Mouse (Mus musculus): ENCODE measurements at regions not wholly inside any gene's neighbourhood (a gene's known extent, or its start where the extent isn't known, plus 50 kb on each side); places are given as distances from the start of the nearest gene placed in this dataset.

- ATAC-seq (replicated peaks; ENCODE audit: low read depth, poor library complexity, severe bottlenecking), result peak; percentile 72; the same call in 1 of the 2 replicates
These were observed 124.2 kb upstream of the Rcn1 start for GRCm38 (mm10) chr2:105523297-105523802.

GRCm38 (mm10) chr2:105525111-105525610, 126.0 kb upstream of the Rcn1 start:
- ATAC-seq (replicated peaks; ENCODE audit: low read depth, poor library complexity, severe bottlenecking), result no peak

- no peak for ATAC-seq (replicated peaks; ENCODE audit: low read depth, poor library complexity, severe bottlenecking)
These were observed 129.4 kb upstream of the Rcn1 start for GRCm38 (mm10) chr2:105528535-105528934.

GRCm38 (mm10) chr2:105544099-105544498, 124.6 kb upstream of the Pax6 start:
- ATAC-seq (replicated peaks; ENCODE audit: low read depth, poor library complexity, severe bottlenecking), result no peak

GRCm38 (mm10) chr2:105552092-105552491, 116.6 kb upstream of the Pax6 start:
- no peak for ATAC-seq (replicated peaks; ENCODE audit: low read depth, poor library complexity, severe bottlenecking)

GRCm38 (mm10) chr2:105586782-105587181, 81.9 kb upstream of the Pax6 start:
- ATAC-seq (replicated peaks; ENCODE audit: low read depth, poor library complexity, severe bottlenecking), result no peak

- no peak for ATAC-seq (replicated peaks; ENCODE audit: low read depth, poor library complexity, severe bottlenecking)
These were observed 74.6 kb upstream of the Pax6 start for GRCm38 (mm10) chr2:105594131-105594530.

GRCm38 (mm10) chr2:105604553-105605116, 64.1 kb upstream of the Pax6 start:
- ATAC-seq (replicated peaks; ENCODE audit: low read depth, poor library complexity, severe bottlenecking), result no peak

- ATAC-seq (replicated peaks; ENCODE audit: low read depth, poor library complexity, severe bottlenecking), result no peak
These were observed 60.6 kb upstream of the Pax6 start for GRCm38 (mm10) chr2:105607969-105608538.

- no peak for ATAC-seq (replicated peaks; ENCODE audit: low read depth, poor library complexity, severe bottlenecking)
These were observed 59.9 kb upstream of the Pax6 start for GRCm38 (mm10) chr2:105608756-105609155.

GRCm38 (mm10) chr2:105611014-105611413, 57.7 kb upstream of the Pax6 start:
- no peak for ATAC-seq (replicated peaks; ENCODE audit: low read depth, poor library complexity, severe bottlenecking)

- no peak for ATAC-seq (replicated peaks; ENCODE audit: low read depth, poor library complexity, severe bottlenecking)
These were observed 57.0 kb upstream of the Pax6 start for GRCm38 (mm10) chr2:105611651-105612050.

GRCm38 (mm10) chr2:105612051-105612664, 56.5 kb upstream of the Pax6 start:
- no peak for ATAC-seq (replicated peaks; ENCODE audit: low read depth, poor library complexity, severe bottlenecking)

- ATAC-seq (replicated peaks; ENCODE audit: low read depth, poor library complexity, severe bottlenecking), result no peak
These were observed 56.0 kb upstream of the Pax6 start for GRCm38 (mm10) chr2:105612706-105613105.

GRCm38 (mm10) chr2:105613243-105613642, 55.5 kb upstream of the Pax6 start:
- ATAC-seq (replicated peaks; ENCODE audit: low read depth, poor library complexity, severe bottlenecking), result no peak

- no peak for ATAC-seq (replicated peaks; ENCODE audit: low read depth, poor library complexity, severe bottlenecking)
These were observed 52.6 kb upstream of the Pax6 start for GRCm38 (mm10) chr2:105615891-105616733.

Measured in common myeloid progenitor, adult 5-6 weeks (primary cell).